Mouse (Mus musculus): Measurements from ENCODE around the gene Smad3. TPM values are rescaled to one million over a fixed set of nuclear protein-coding genes. Genes with fewer than 3 reads are reported as not detected.

The Smad3 gene
- total RNA-seq, 2 experiments from 2014 or later: 58.2 to 62.5 TPM

- DNase-seq (ENCODE audit: low spot score in 2 of 2): no peak
Measured at GRCm38 (mm10) chr9:63703236-63703785, 54.5 kb downstream of the Smad3 start.

- DNase-seq (ENCODE audit: low spot score in 2 of 2): peak; percentile 44 to 79
Measured at GRCm38 (mm10) chr9:63702502-63703013, 55.2 kb downstream of the Smad3 start.

GRCm38 (mm10) chr9:63701957-63702309 lies 55.9 kb downstream of the Smad3 start:
- DNase-seq (ENCODE audit: low spot score in 2 of 2): no peak

- DNase-seq (ENCODE audit: low spot score in 2 of 2): no peak
Measured at GRCm38 (mm10) chr9:63701258-63701956, 56.4 kb downstream of the Smad3 start.

GRCm38 (mm10) chr9:63699145-63699544 lies 58.6 kb downstream of the Smad3 start:
- DNase-seq (ENCODE audit: low spot score in 2 of 2): no peak

- DNase-seq (ENCODE audit: low spot score in 2 of 2): no peak
Measured at GRCm38 (mm10) chr9:63698320-63699045, 59.3 kb downstream of the Smad3 start.

- no peak for DNase-seq (ENCODE audit: low spot score in 2 of 2)
Measured at GRCm38 (mm10) chr9:63697606-63698005, 60.2 kb downstream of the Smad3 start.

GRCm38 (mm10) chr9:63696463-63697105 lies 61.2 kb downstream of the Smad3 start:
- no peak for DNase-seq (ENCODE audit: low spot score in 2 of 2)

GRCm38 (mm10) chr9:63691960-63692359 lies 65.8 kb downstream of the Smad3 start:
- DNase-seq (ENCODE audit: low spot score in 2 of 2): no peak

GRCm38 (mm10) chr9:63690511-63690910 lies 67.3 kb downstream of the Smad3 start:
- no peak for DNase-seq (ENCODE audit: low spot score in 2 of 2)

- no peak for DNase-seq (ENCODE audit: low spot score in 2 of 2)
Measured at GRCm38 (mm10) chr9:63687413-63688015, 70.3 kb downstream of the Smad3 start.

GRCm38 (mm10) chr9:63685352-63685751 lies 72.4 kb downstream of the Smad3 start:
- DNase-seq (ENCODE audit: low spot score in 2 of 2): no peak

GRCm38 (mm10) chr9:63684277-63684676 lies 73.5 kb downstream of the Smad3 start:
- peak in 1 of 2 experiments; percentile 40 for DNase-seq (ENCODE audit: low spot score in 2 of 2)

GRCm38 (mm10) chr9:63682943-63683342 lies 74.9 kb downstream of the Smad3 start:
- DNase-seq (ENCODE audit: low spot score in 2 of 2): no peak

GRCm38 (mm10) chr9:63682301-63682700 lies 75.5 kb downstream of the Smad3 start:
- no peak for DNase-seq (ENCODE audit: low spot score in 2 of 2)

GRCm38 (mm10) chr9:63678076-63678475 lies 79.7 kb downstream of the Smad3 start:
- DNase-seq (ENCODE audit: low spot score in 2 of 2): no peak

- DNase-seq (ENCODE audit: low spot score in 2 of 2): no peak
Measured at GRCm38 (mm10) chr9:63677621-63678020, 80.2 kb downstream of the Smad3 start.

GRCm38 (mm10) chr9:63674613-63675012 lies 83.2 kb downstream of the Smad3 start:
- DNase-seq (ENCODE audit: low spot score in 2 of 2): no peak

- no peak for DNase-seq (ENCODE audit: low spot score in 2 of 2)
Measured at GRCm38 (mm10) chr9:63673494-63673805, 84.3 kb downstream of the Smad3 start.

- no peak for DNase-seq (ENCODE audit: low spot score in 2 of 2)
Measured at GRCm38 (mm10) chr9:63672797-63673493, 84.8 kb downstream of the Smad3 start.

- DNase-seq (ENCODE audit: low spot score in 2 of 2): no peak
Measured at GRCm38 (mm10) chr9:63669816-63670215, 88.0 kb downstream of the Smad3 start.
